Mouse (Mus musculus): ENCODE data around the gene Pdxdc1. TPM values are rescaled to one million over a fixed set of nuclear protein-coding genes. Genes with fewer than 3 reads are reported as not detected.
"Not testable (repeated sequence)": the region's sequence is repeated elsewhere in the genome, so short reads cannot be mapped to it uniquely, and the experiment has no call there.

Gene Pdxdc1
- polyA plus RNA-seq, 1 experiment: 77.2 TPM

- no peak for DNase-seq
- Histone ChIP-seq H3K36me3 (ENCODE audit: control insufficient read depth, insufficient read depth, low read length) (no peaks in the 10 kb centered on the region), H3K4me1 (replicated peaks; ENCODE audit: control insufficient read depth, insufficient read depth, low read length) (no peaks in the 10 kb centered on the region), H3K4me3 (ENCODE audit: control insufficient read depth, insufficient read depth, low read length) (no peak overlapping the region), H3K27me3 (ENCODE audit: control insufficient read depth, insufficient read depth, low read length) (no peaks in the 10 kb centered on the region; the same call in 1 of the 2 replicates), H3K27ac (ENCODE audit: control insufficient read depth, insufficient read depth, low read length) (no peak overlapping the region)
- TF ChIP-seq POLR2A (IDR thresholded peaks at IDR 0.05; ENCODE audit: control insufficient read depth, extremely low read depth, insufficient read depth, low read length, poor library complexity): no peak
- TF ChIP-seq CTCF (IDR thresholded peaks at IDR 0.05; ENCODE audit: borderline replicate concordance, control insufficient read depth, extremely low read depth, insufficient read depth, low read length, poor library complexity): no peak
- 8% methylated on average over 34 of the region's 34 CpGs for WGBS
Observed at GRCm38 (mm10) chr16:13940847-13941395, 38.0 kb upstream of the Pdxdc1 start.

- Histone ChIP-seq H3K4me1 (replicated peaks; ENCODE audit: control insufficient read depth, insufficient read depth, low read length) (no peaks in the 10 kb centered on the region), H3K27ac (ENCODE audit: control insufficient read depth, insufficient read depth, low read length) (no peak overlapping the region), H3K27me3 (ENCODE audit: control insufficient read depth, insufficient read depth, low read length) (no peaks in the 10 kb centered on the region; the same call in 1 of the 2 replicates), H3K4me3 (ENCODE audit: control insufficient read depth, insufficient read depth, low read length) (no peak overlapping the region), H3K36me3 (ENCODE audit: control insufficient read depth, insufficient read depth, low read length) (no peaks in the 10 kb centered on the region)
- TF ChIP-seq CTCF (IDR thresholded peaks at IDR 0.05; ENCODE audit: borderline replicate concordance, control insufficient read depth, extremely low read depth, insufficient read depth, low read length, poor library complexity) (no peak), POLR2A (IDR thresholded peaks at IDR 0.05; ENCODE audit: control insufficient read depth, extremely low read depth, insufficient read depth, low read length, poor library complexity) (no peak)
- DNase-seq: no peak
- 14% methylated on average over 28 of the region's 28 CpGs for WGBS
Observed at GRCm38 (mm10) chr16:13940139-13940846, 37.4 kb upstream of the Pdxdc1 start.

GRCm38 (mm10) chr16:13927456-13928075, 24.6 kb upstream of the Pdxdc1 start:
- whole genome bisulfite sequencing: 96% methylated on average over 4 of the region's 4 CpGs
- DNase-seq: no peak
- no peaks in the 10 kb centered on the region for H3K4me1 ChIP-seq (replicated peaks; ENCODE audit: control insufficient read depth, insufficient read depth, low read length)

GRCm38 (mm10) chr16:13922966-13923365, 20.0 kb upstream of the Pdxdc1 start:
- DNase-seq; H3K4me1 ChIP-seq (replicated peaks; ENCODE audit: control insufficient read depth, insufficient read depth, low read length); H3K36me3 ChIP-seq (ENCODE audit: control insufficient read depth, insufficient read depth, low read length); H3K27me3 ChIP-seq (ENCODE audit: control insufficient read depth, insufficient read depth, low read length); H3K4me3 ChIP-seq (ENCODE audit: control insufficient read depth, insufficient read depth, low read length); H3K27ac ChIP-seq (ENCODE audit: control insufficient read depth, insufficient read depth, low read length): not testable (repeated sequence)
- 95% methylated on average over 5 of the region's 5 CpGs for WGBS

More at GRCm38 (mm10) chr16:13927456-13928075, 24.6 kb upstream of the Pdxdc1 start:
- no peak overlapping the region for H3K27ac ChIP-seq (ENCODE audit: control insufficient read depth, insufficient read depth, low read length)
- no peaks in the 10 kb centered on the region for H3K27me3 ChIP-seq (ENCODE audit: control insufficient read depth, insufficient read depth, low read length)
- no peaks in the 10 kb centered on the region for H3K36me3 ChIP-seq (ENCODE audit: control insufficient read depth, insufficient read depth, low read length)
- H3K4me3 ChIP-seq (ENCODE audit: control insufficient read depth, insufficient read depth, low read length): no peak overlapping the region
- no peak for TF ChIP-seq POLR2A (IDR thresholded peaks at IDR 0.05; ENCODE audit: control insufficient read depth, extremely low read depth, insufficient read depth, low read length, poor library complexity)
- no peak for TF ChIP-seq CTCF (IDR thresholded peaks at IDR 0.05; ENCODE audit: borderline replicate concordance, control insufficient read depth, extremely low read depth, insufficient read depth, low read length, poor library complexity)

GRCm38 (mm10) chr16:13922499-13922898, 19.6 kb upstream of the Pdxdc1 start:
- not testable (repeated sequence) for DNase-seq; H3K27ac ChIP-seq (ENCODE audit: control insufficient read depth, insufficient read depth, low read length); H3K36me3 ChIP-seq (ENCODE audit: control insufficient read depth, insufficient read depth, low read length); H3K4me3 ChIP-seq (ENCODE audit: control insufficient read depth, insufficient read depth, low read length); H3K27me3 ChIP-seq (ENCODE audit: control insufficient read depth, insufficient read depth, low read length); H3K4me1 ChIP-seq (replicated peaks; ENCODE audit: control insufficient read depth, insufficient read depth, low read length)
- WGBS: 95% methylated on average over 3 of the region's 3 CpGs

- TF ChIP-seq CTCF (IDR thresholded peaks at IDR 0.05; ENCODE audit: borderline replicate concordance, control insufficient read depth, extremely low read depth, insufficient read depth, low read length, poor library complexity) (no peak), POLR2A (IDR thresholded peaks at IDR 0.05; ENCODE audit: control insufficient read depth, extremely low read depth, insufficient read depth, low read length, poor library complexity) (no peak)
- Histone ChIP-seq H3K36me3 (ENCODE audit: control insufficient read depth, insufficient read depth, low read length) (no peaks in the 10 kb centered on the region), H3K27me3 (ENCODE audit: control insufficient read depth, insufficient read depth, low read length) (no peaks in the 10 kb centered on the region), H3K4me1 (replicated peaks; ENCODE audit: control insufficient read depth, insufficient read depth, low read length) (no peaks in the 10 kb centered on the region), H3K4me3 (ENCODE audit: control insufficient read depth, insufficient read depth, low read length) (no peak overlapping the region), H3K27ac (ENCODE audit: control insufficient read depth, insufficient read depth, low read length) (no peak overlapping the region)
- 98% methylated on average over 7 of the region's 7 CpGs for WGBS
- DNase-seq: no peak
Observed at GRCm38 (mm10) chr16:13921781-13922180, 18.9 kb upstream of the Pdxdc1 start.

- Histone ChIP-seq H3K27me3 (ENCODE audit: control insufficient read depth, insufficient read depth, low read length) (no peaks in the 10 kb centered on the region), H3K36me3 (ENCODE audit: control insufficient read depth, insufficient read depth, low read length) (no peaks in the 10 kb centered on the region), H3K4me1 (replicated peaks; ENCODE audit: control insufficient read depth, insufficient read depth, low read length) (no peaks in the 10 kb centered on the region), H3K4me3 (ENCODE audit: control insufficient read depth, insufficient read depth, low read length) (no peak overlapping the region), H3K27ac (ENCODE audit: control insufficient read depth, insufficient read depth, low read length) (no peak overlapping the region)
- 94% methylated on average over 6 of the region's 6 CpGs for WGBS
- DNase-seq: no peak
- no peak for TF ChIP-seq CTCF (IDR thresholded peaks at IDR 0.05; ENCODE audit: borderline replicate concordance, control insufficient read depth, extremely low read depth, insufficient read depth, low read length, poor library complexity)
- no peak for TF ChIP-seq POLR2A (IDR thresholded peaks at IDR 0.05; ENCODE audit: control insufficient read depth, extremely low read depth, insufficient read depth, low read length, poor library complexity)
Observed at GRCm38 (mm10) chr16:13921063-13921462, 18.1 kb upstream of the Pdxdc1 start.

All from thymus, adult 2 months (tissue).